Mouse (Mus musculus) left cerebral cortex, adult 2 months (tissue): ENCODE data around the gene Clec16a. TPM values are rescaled to one million over a fixed set of nuclear protein-coding genes. Genes with fewer than 3 reads are reported as not detected.

Experiments
- DNase-seq, 2 experiments: peaks; one replicate each; pipeline ENCODE4 v3.0.0; 2021 to 2022; ENCODE audit warnings: low spot score in 2 of 2, mixed read lengths in 1 of 2; ENCODE audit errors: extremely low spot score in 1 of 2
- H3K27ac ChIP-seq: fragments of 200-600 bp; 2 replicates; pipeline ENCODE4 v1.8.1; 2022
- H3K4me3 ChIP-seq: fragments of 200-600 bp; 2 replicates; pipeline ENCODE4 v1.8.1; 2022
- CTCF ChIP-seq: fragments of 200-600 bp; IDR thresholded peaks from 2 replicates; pipeline ENCODE4 v1.8.1; 2022; ENCODE audit warnings: antibody characterized with exemption, mild to moderate bottlenecking, moderate library complexity
- intact Hi-C: fragments of 180-260 bp; cut with DNase I; formaldehyde crosslinking; loops from one replicate; pipeline ENCODE4 v1.15.1; 2025
- total RNA-seq, 2 experiments: library from RNA; stranded (reverse); gene quantifications; 2 replicates each; pipeline ENCODE4 v1.2.3; 2021

The Clec16a gene
- total RNA-seq, 2 experiments from 2014 or later, result 105 to 106 TPM

- intact Hi-C loops, result no loop called here
- no peak for DNase-seq
- no peak for TF ChIP-seq CTCF
- Histone ChIP-seq H3K27ac (no peak overlapping the region), H3K4me3 (no peak overlapping the region)
These were observed 178.9 kb downstream of the Clec16a start for GRCm38 (mm10) chr16:10723816-10724647.

GRCm38 (mm10) chr16:10725156-10725555 lies 180.0 kb downstream of the Clec16a start:
- no peak overlapping the region for H3K4me3 ChIP-seq
- intact Hi-C loops, result no loop called here
- peak; percentile 28 for TF ChIP-seq CTCF
- no peak overlapping the region for H3K27ac ChIP-seq
- no peak for DNase-seq

- H3K4me3 ChIP-seq, result no peak overlapping the region
- no peak for TF ChIP-seq CTCF
- intact Hi-C loops, result no loop called here
- no peak for DNase-seq
- no peak overlapping the region for H3K27ac ChIP-seq
These were observed 182.5 kb downstream of the Clec16a start for GRCm38 (mm10) chr16:10727630-10728029.

- DNase-seq, result no peak
- no peak for TF ChIP-seq CTCF
- intact Hi-C loops, result no loop called here
- Histone ChIP-seq H3K27ac (no peak overlapping the region), H3K4me3 (no peak overlapping the region)
These were observed 183.7 kb downstream of the Clec16a start for GRCm38 (mm10) chr16:10728886-10729285.

GRCm38 (mm10) chr16:10730941-10731340 lies 185.8 kb downstream of the Clec16a start:
- no peak for DNase-seq
- Histone ChIP-seq H3K27ac (no peak overlapping the region), H3K4me3 (no peak overlapping the region)
- TF ChIP-seq CTCF, result no peak
- intact Hi-C loops, result no loop called here

- Histone ChIP-seq H3K27ac (no peak overlapping the region), H3K4me3 (no peak overlapping the region)
- DNase-seq, result no peak
- no peak for TF ChIP-seq CTCF
- intact Hi-C loops, result no loop called here
These were observed 186.6 kb downstream of the Clec16a start for GRCm38 (mm10) chr16:10731785-10732184.

GRCm38 (mm10) chr16:10732421-10732820 lies 187.3 kb downstream of the Clec16a start:
- no peak for DNase-seq
- intact Hi-C loops, result no loop called here
- no peak for TF ChIP-seq CTCF
- H3K4me3 ChIP-seq, result no peak overlapping the region
- H3K27ac ChIP-seq, result no peak overlapping the region

- TF ChIP-seq CTCF, result no peak
- no peak for DNase-seq
- intact Hi-C loops, result no loop called here
- Histone ChIP-seq H3K4me3 (no peak overlapping the region), H3K27ac (no peak overlapping the region)
These were observed 190.6 kb downstream of the Clec16a start for GRCm38 (mm10) chr16:10735781-10736180.

GRCm38 (mm10) chr16:10736364-10736763 lies 191.2 kb downstream of the Clec16a start:
- TF ChIP-seq CTCF, result no peak
- DNase-seq, result no peak
- H3K4me3 ChIP-seq, result no peak overlapping the region
- H3K27ac ChIP-seq, result no peak overlapping the region
- intact Hi-C loops, result no loop called here

- no peak for TF ChIP-seq CTCF
- intact Hi-C loops, result no loop called here
- H3K4me3 ChIP-seq, result no peak overlapping the region
- H3K27ac ChIP-seq, result no peak overlapping the region
- DNase-seq, result no peak
These were observed 192.4 kb downstream of the Clec16a start for GRCm38 (mm10) chr16:10737571-10737970.

GRCm38 (mm10) chr16:10738866-10739265 lies 193.7 kb downstream of the Clec16a start:
- Histone ChIP-seq H3K27ac (no peak overlapping the region), H3K4me3 (no peak overlapping the region)
- TF ChIP-seq CTCF, result no peak
- intact Hi-C loops, result no loop called here
- no peak for DNase-seq

- no peak for DNase-seq
- no peak for TF ChIP-seq CTCF
- Histone ChIP-seq H3K27ac (no peak overlapping the region), H3K4me3 (no peak overlapping the region)
- intact Hi-C loops, result loop anchor here (10.0 kb wide), 1 partner anchor 605 kb away; no protein-coding TSS in a partner anchor
These were observed 194.8 kb downstream of the Clec16a start for GRCm38 (mm10) chr16:10739854-10740398.

GRCm38 (mm10) chr16:10741082-10741481 lies 195.9 kb downstream of the Clec16a start:
- Histone ChIP-seq H3K27ac (no peak overlapping the region), H3K4me3 (no peak overlapping the region)
- no peak for TF ChIP-seq CTCF
- DNase-seq, result no peak
- intact Hi-C loops, result loop anchor here (10.0 kb wide), 1 partner anchor 606 kb away; no protein-coding TSS in a partner anchor
